In the genomic region with DNA sequence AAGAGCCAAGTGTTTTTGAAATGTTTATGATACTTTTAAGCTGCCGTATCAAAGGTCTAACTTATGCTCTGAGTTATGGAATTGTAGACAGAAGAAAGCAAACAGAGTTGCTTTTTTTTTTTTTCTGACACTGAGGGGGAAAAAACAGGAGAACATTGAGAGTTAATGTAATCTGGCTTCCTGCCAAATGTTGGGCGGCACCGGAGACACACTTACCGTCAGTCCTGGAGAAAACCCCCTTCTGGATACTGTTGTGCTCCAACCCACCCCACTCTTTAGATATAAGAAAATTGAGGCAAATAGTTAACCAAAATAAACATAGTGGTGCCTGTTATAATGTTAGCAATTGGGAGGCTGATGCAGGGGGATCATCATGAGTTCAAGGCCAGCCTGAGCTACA, we compare ENCODE assay signal across 8 mouse cellular contexts. TPM values are rescaled to one million over a fixed set of nuclear protein-coding genes. Genes with fewer than 3 reads are reported as not detected.
DNase-seq lines count a peak whose midpoint lies in the region; ATAC-seq and TF ChIP-seq lines count a peak whose summit lies in the region.

No protein-coding gene starts in this region.

- H3K9ac ChIP-seq in neural tube, embryonic 11.5 days (ENCODE audit: low read length), result no peak overlapping the region
- peak overlapping the region; percentile 19; the same call in 1 of the 2 replicates for H3K9ac ChIP-seq in heart, embryonic 14.5 days (ENCODE audit: low read length)
- no peak overlapping the region for H3K9ac ChIP-seq in limb, embryonic 13.5 days
- 0 out of 2 replicates have a peak overlapping the region, but pooled peaks have one; percentile 34 for H3K9ac ChIP-seq in stomach, embryonic 16.5 days (ENCODE audit: low read length)

- H3K36me3 ChIP-seq in neural tube, embryonic 11.5 days (ENCODE audit: control insufficient read depth, insufficient read depth, low read length), result no peaks in the 10 kb centered on the region
- H3K36me3 ChIP-seq in heart, embryonic 14.5 days (ENCODE audit: control insufficient read depth, insufficient read depth, low read length), result no peaks in the 10 kb centered on the region
- no peaks in the 10 kb centered on the region for H3K36me3 ChIP-seq in limb, embryonic 13.5 days
- no peaks in the 10 kb centered on the region for H3K36me3 ChIP-seq in stomach, embryonic 16.5 days (ENCODE audit: control insufficient read depth, insufficient read depth, low read length)

- H3K9me3 ChIP-seq in neural tube, embryonic 11.5 days (ENCODE audit: control insufficient read depth, low read length), result no peaks in the 10 kb centered on the region
- H3K9me3 ChIP-seq in heart, embryonic 14.5 days (ENCODE audit: control insufficient read depth, low read length), result no peaks in the 10 kb centered on the region
- H3K9me3 ChIP-seq in limb, embryonic 13.5 days, result no peaks in the 10 kb centered on the region
- H3K9me3 ChIP-seq in stomach, embryonic 16.5 days (replicated peaks; ENCODE audit: control insufficient read depth, low read length), result no peaks in the 10 kb centered on the region

- TF ChIP-seq POLR2A in cerebellum, adult 2 months (IDR thresholded peaks at IDR 0.05; ENCODE audit: borderline replicate concordance, insufficient read depth, low read length), result no peak

- no peak for TF ChIP-seq CTCF in cerebellum, adult 2 months (IDR thresholded peaks at IDR 0.05; ENCODE audit: borderline replicate concordance, insufficient read depth, low read depth, low read length)

- H3K27me3 ChIP-seq in neural tube, embryonic 11.5 days (ENCODE audit: control insufficient read depth, insufficient read depth, low read length), result no peaks in the 10 kb centered on the region
- H3K27me3 ChIP-seq in heart, embryonic 14.5 days (ENCODE audit: control insufficient read depth, insufficient read depth, low read length), result no peaks in the 10 kb centered on the region
- H3K27me3 ChIP-seq in limb, embryonic 13.5 days, result no peaks in the 10 kb centered on the region
- H3K27me3 ChIP-seq in stomach, embryonic 16.5 days (ENCODE audit: control insufficient read depth, insufficient read depth, low read length), result no peaks in the 10 kb centered on the region
- H3K27me3 ChIP-seq in cerebellum, adult 2 months (ENCODE audit: control insufficient read depth, insufficient read depth, low read length), result no peaks in the 10 kb centered on the region

- H3K4me1 ChIP-seq in neural tube, embryonic 11.5 days (ENCODE audit: control insufficient read depth, insufficient read depth, low read length), result peaks cover 20% of the 10 kb centered on the region; the same call in 1 of the 2 replicates
- peaks cover 10 to 22% of the 10 kb centered on the region in 2 experiments for H3K4me1 ChIP-seq in heart, embryonic 14.5 days (ENCODE audit: control insufficient read depth in 2 of 2, insufficient read depth in 2 of 2, low read length in 2 of 2)
- peaks cover 26% of the 10 kb centered on the region for H3K4me1 ChIP-seq in limb, embryonic 13.5 days
- peaks cover 26% of the 10 kb centered on the region for H3K4me1 ChIP-seq in stomach, embryonic 16.5 days (ENCODE audit: control insufficient read depth, insufficient read depth, low read length)
- peaks cover 4% of the 10 kb centered on the region; the same call in 1 of the 2 replicates for H3K4me1 ChIP-seq in cerebellum, adult 2 months (ENCODE audit: control insufficient read depth, insufficient read depth, low read length)

- no peak for ATAC-seq in neural tube, embryonic 11.5 days (ENCODE audit: insufficient read depth, low FRiP score, low TSS enrichment)
- no peak for ATAC-seq in heart, embryonic 14.5 days (ENCODE audit: insufficient number of reproducible peaks, insufficient read depth, low FRiP score, low read depth)
- ATAC-seq in limb, embryonic 13.5 days (ENCODE audit: low FRiP score, low read depth), result no peak
- ATAC-seq in stomach, embryonic 16.5 days (ENCODE audit: insufficient read depth, low FRiP score), result peak; percentile 64; the same call in 1 of the 2 replicates
- ATAC-seq in granulocyte monocyte progenitor cell, adult 5-6 weeks (replicated peaks; ENCODE audit: poor library complexity, severe bottlenecking), result no peak

- H3K4me3 ChIP-seq in neural tube, embryonic 11.5 days (ENCODE audit: low read depth, low read length), result no peak overlapping the region
- no peak overlapping the region for H3K4me3 ChIP-seq in heart, embryonic 14.5 days (ENCODE audit: control insufficient read depth in 1 of 2, insufficient read depth in 1 of 2, low read depth in 1 of 2, low read length in 2 of 2)
- no peak overlapping the region for H3K4me3 ChIP-seq in limb, embryonic 13.5 days
- H3K4me3 ChIP-seq in stomach, embryonic 16.5 days (replicated peaks; ENCODE audit: low read length), result no peak overlapping the region
- H3K4me3 ChIP-seq in cerebellum, adult 2 months (replicated peaks; ENCODE audit: insufficient read depth, low read depth, low read length), result no peak overlapping the region

- H3K27ac ChIP-seq in neural tube, embryonic 11.5 days (ENCODE audit: low read depth, low read length), result 0 out of 2 replicates have a peak overlapping the region, but pooled peaks have one; percentile 69
- H3K27ac ChIP-seq in heart, embryonic 14.5 days (replicated peaks in 1 of 2; ENCODE audit: control insufficient read depth in 1 of 2, insufficient read depth in 1 of 2, low read depth in 2 of 2, low read length in 2 of 2), result peak overlapping the region; percentile 2 to 76; a peak in 3 of 4 replicates
- H3K27ac ChIP-seq in limb, embryonic 13.5 days, result 0 out of 2 replicates have a peak overlapping the region, but pooled peaks have one; percentile 39
- peak overlapping the region; percentile 90 for H3K27ac ChIP-seq in stomach, embryonic 16.5 days (ENCODE audit: low read length)
- no peak overlapping the region for H3K27ac ChIP-seq in cerebellum, adult 2 months (ENCODE audit: insufficient read depth, low read length)

- H3K4me2 ChIP-seq in neural tube, embryonic 11.5 days (ENCODE audit: low read depth), result no peak overlapping the region
- peak overlapping the region; percentile 56 for H3K4me2 ChIP-seq in heart, embryonic 14.5 days (ENCODE audit: low read length)
- H3K4me2 ChIP-seq in limb, embryonic 13.5 days (replicated peaks), result no peak overlapping the region; the same call in 1 of the 2 replicates
- peak overlapping the region; percentile 47 for H3K4me2 ChIP-seq in stomach, embryonic 16.5 days (ENCODE audit: low read depth, low read length)

- 34% methylated on average over 4 of the region's 4 CpGs for WGBS in neural tube, embryonic 11.5 days
- 19% methylated on average over 4 of the region's 4 CpGs for WGBS in heart, embryonic 14.5 days
- 16% methylated on average over 4 of the region's 4 CpGs for WGBS in limb, embryonic 13.5 days
- 5% methylated on average over 4 of the region's 4 CpGs for WGBS in stomach, embryonic 16.5 days
- WGBS in cerebellum, adult 2 months, result 76% methylated on average over 4 of the region's 4 CpGs

- DNase-seq in neural tube, embryonic 11.5 days (ENCODE audit: low spot score), result peak; percentile 49
- no peak for DNase-seq in neural tube, embryonic 10.5 days (ENCODE audit: extremely low spot score, low spot score)
- DNase-seq in thymus, postnatal 25 days, result no peak
- no peak for DNase-seq in cerebellum, adult 2 months

RNA-seq across cellular contexts. Expression of a gene that starts 52.6 kb away (rescaled TPM):
- polyA plus RNA-seq in neural tube, embryonic 11.5 days (2014; fragmentation: Nextera tagmentation; extraction: Ambion mirVana), result 27.7 and 29.1 TPM in 2 replicates
- polyA plus RNA-seq in heart, embryonic 14.5 days (2014; fragmentation: Nextera tagmentation; extraction: Ambion mirVana), result 202 and 210 TPM in 2 replicates
- polyA plus RNA-seq in limb, embryonic 13.5 days (2015; fragmentation: Nextera tagmentation; extraction: Ambion mirVana), result 24.9 and 27.5 TPM in 2 replicates
- polyA plus RNA-seq in stomach, embryonic 16.5 days (2015; fragmentation: Nextera tagmentation; extraction: Ambion mirVana), result 39.8 and 50.5 TPM in 2 replicates
- 16.4 and 22.5 TPM in 2 replicates for total RNA-seq in granulocyte monocyte progenitor cell, adult 5-6 weeks (2014; fragmentation: Nextera tagmentation)
- 12.9 and 13.4 TPM in 2 replicates for total RNA-seq in granulocyte monocyte progenitor cell, adult 5-6 weeks (2017)
- 69.1 TPM in 2 replicates for polyA plus RNA-seq in cerebellum, adult 2 months (2012; rRNA removed)

Comparison
In these comparisons a context has a peak if more than half of its experiments do, and no peak if none do; other contexts are left out.
1. H3K4me2 ChIP-seq: peak in heart, embryonic 14.5 days (single experiment) and stomach, embryonic 16.5 days (single experiment); none in neural tube, embryonic 11.5 days (single experiment) and limb, embryonic 13.5 days (single experiment).
2. H3K9ac ChIP-seq: peak in heart, embryonic 14.5 days (single experiment) and stomach, embryonic 16.5 days (single experiment); none in neural tube, embryonic 11.5 days (single experiment) and limb, embryonic 13.5 days (single experiment).